ENCODE assay signal across 23 mouse cellular contexts in genomic region chr9:79969544-79969943, GRCm38 (mm10). TPM values are rescaled to one million over a fixed set of nuclear protein-coding genes. Genes with fewer than 3 reads are reported as not detected.
A peak's percentile ranks its signal among the peaks of the same experiment; 100 is the strongest.
DNase-seq lines count a peak whose midpoint lies in the region; ATAC-seq and TF ChIP-seq lines count a peak whose summit lies in the region.
"Had no signal": no experiment of that assay in that cellular context is flagged by ENCODE, and none has a peak within 500 bp of the region (broad histone marks: within the 10 kb centered on the region; RNA-seq: fewer than 3 reads in every experiment).

No protein-coding gene starts in this region.

- TF ChIP-seq CTCF in heart, adult 2 months (IDR thresholded peaks at IDR 0.05): no peak
- no peak for TF ChIP-seq CTCF in heart, postnatal 0 days (IDR thresholded peaks at IDR 0.05; ENCODE audit: low read depth)
- no peak for TF ChIP-seq CTCF in kidney, postnatal 0 days (IDR thresholded peaks at IDR 0.05; ENCODE audit: low read depth)

- 54% methylated on average over 4 of the region's 4 CpGs for WGBS in heart, adult 2 months
- WGBS in heart, postnatal 0 days: 66% methylated on average over 4 of the region's 4 CpGs
- 77% methylated on average over 4 of the region's 4 CpGs for WGBS in heart, embryonic 11.5 days (ENCODE audit: insufficient replicate concordance)
- 65% methylated on average over 4 of the region's 4 CpGs for WGBS in kidney, postnatal 0 days

- peaks cover 3% of the 10 kb centered on the region for H3K79me2 ChIP-seq in heart, adult 2 months (replicated peaks; ENCODE audit: control insufficient read depth, insufficient read depth, low read length)

- H3K9ac ChIP-seq in heart, adult 2 months (ENCODE audit: low read depth, low read length): peak overlapping the region; percentile 11
- H3K9ac ChIP-seq in heart, postnatal 0 days (replicated peaks; ENCODE audit: low read depth, low read length): peak overlapping the region; percentile 1; the same call in 1 of the 2 replicates
- H3K9ac ChIP-seq in heart, embryonic 11.5 days (ENCODE audit: low read depth, low read length): no peak overlapping the region
- H3K9ac ChIP-seq in kidney, postnatal 0 days (ENCODE audit: low read depth, low read length): no peak overlapping the region
- H3K9ac ChIP-seq: hindbrain, embryonic 13.5 days; liver, embryonic 13.5 days; lung, embryonic 14.5 days; midbrain, embryonic 13.5 days; neural tube, embryonic 12.5 days had no signal

- no peak overlapping the region for H3K4me3 ChIP-seq in heart, adult 2 months
- no peak overlapping the region for H3K4me3 ChIP-seq in heart, postnatal 0 days (ENCODE audit: low read depth, low read length)
- H3K4me3 ChIP-seq in heart, embryonic 11.5 days (ENCODE audit: low read depth, low read length): no peak overlapping the region
- no peak overlapping the region for H3K4me3 ChIP-seq in brown adipose tissue, adult 24 weeks (ENCODE audit: insufficient read depth, low read depth, low read length)
- no peak overlapping the region for H3K4me3 ChIP-seq in kidney, postnatal 0 days (replicated peaks; ENCODE audit: low read depth, low read length)
- H3K4me3 ChIP-seq: hindbrain, embryonic 13.5 days; liver, embryonic 13.5 days; megakaryocyte, embryonic 14.5 days; midbrain, embryonic 13.5 days; neural tube, embryonic 12.5 days had no signal

- intact Hi-C loops in heart, adult 2 months (cut with DNase I): loop anchor here (10.0 kb wide), 1 partner anchor 195 kb away; the partner anchor contains the start of gene Myo6
- intact Hi-C loops in heart, postnatal 10 days (cut with DNase I): no loop called here

- H3K27ac ChIP-seq in heart, adult 2 months: peak overlapping the region; percentile 97
- peak overlapping the region; percentile 80 for H3K27ac ChIP-seq in heart, postnatal 0 days (ENCODE audit: low read depth)
- H3K27ac ChIP-seq in heart, embryonic 11.5 days (ENCODE audit: low read depth, low read length): no peak overlapping the region
- 0 out of 2 replicates have a peak overlapping the region, but pooled peaks have one; percentile 24 for H3K27ac ChIP-seq in brown adipose tissue, adult 24 weeks (replicated peaks; ENCODE audit: low read depth, low read length)
- no peak overlapping the region for H3K27ac ChIP-seq in kidney, postnatal 0 days
- H3K27ac ChIP-seq: hindbrain, embryonic 13.5 days; liver, embryonic 13.5 days; midbrain, embryonic 13.5 days; neural tube, embryonic 12.5 days; stomach, postnatal 0 days had no signal

- peak overlapping the region; percentile 50 for H3K4me2 ChIP-seq in heart, postnatal 0 days (ENCODE audit: low read depth, low read length)
- H3K4me2 ChIP-seq in heart, embryonic 11.5 days: no peak overlapping the region
- H3K4me2 ChIP-seq in kidney, postnatal 0 days (ENCODE audit: low read length): no peak overlapping the region
- H3K4me2 ChIP-seq: hindbrain, embryonic 13.5 days; liver, embryonic 13.5 days; lung, embryonic 14.5 days; midbrain, embryonic 13.5 days; neural tube, embryonic 12.5 days had no signal

- H3K4me1 ChIP-seq in heart, adult 2 months (ENCODE audit: control insufficient read depth, insufficient read depth, low read length): peaks cover 31% of the 10 kb centered on the region
- peaks cover 84% of the 10 kb centered on the region for H3K4me1 ChIP-seq in heart, postnatal 0 days (ENCODE audit: control insufficient read depth, insufficient read depth)
- peaks cover 59% of the 10 kb centered on the region for H3K4me1 ChIP-seq in heart, embryonic 11.5 days (ENCODE audit: control insufficient read depth, insufficient read depth, low read length)
- peaks cover 19% of the 10 kb centered on the region for H3K4me1 ChIP-seq in brown adipose tissue, adult 24 weeks (ENCODE audit: control insufficient read depth, insufficient read depth, insufficient read length, low read length)
- no peaks in the 10 kb centered on the region for H3K4me1 ChIP-seq in kidney, postnatal 0 days (replicated peaks; ENCODE audit: insufficient read depth, low read length)
- H3K4me1 ChIP-seq: hindbrain, embryonic 13.5 days; liver, embryonic 13.5 days; midbrain, embryonic 13.5 days; neural tube, embryonic 12.5 days had no signal

- H3K27me3 ChIP-seq in heart, adult 2 months (ENCODE audit: control insufficient read depth, insufficient read depth, low read length): no peaks in the 10 kb centered on the region
- H3K27me3 ChIP-seq in heart, postnatal 0 days (ENCODE audit: control insufficient read depth, insufficient read depth, low read length): no peaks in the 10 kb centered on the region
- no peaks in the 10 kb centered on the region for H3K27me3 ChIP-seq in heart, embryonic 11.5 days (ENCODE audit: control insufficient read depth, insufficient read depth, low read length)
- H3K27me3 ChIP-seq in kidney, postnatal 0 days (ENCODE audit: insufficient read depth, low read length): no peaks in the 10 kb centered on the region
- H3K27me3 ChIP-seq: hindbrain, embryonic 13.5 days; liver, embryonic 13.5 days; midbrain, embryonic 13.5 days; neural tube, embryonic 12.5 days had no signal

- peaks cover 30% of the 10 kb centered on the region for H3K36me3 ChIP-seq in heart, adult 2 months (ENCODE audit: control insufficient read depth, insufficient read depth, low read length)
- no peaks in the 10 kb centered on the region for H3K36me3 ChIP-seq in heart, postnatal 0 days (replicated peaks; ENCODE audit: control insufficient read depth, insufficient read depth, low read length)
- no peaks in the 10 kb centered on the region for H3K36me3 ChIP-seq in heart, embryonic 11.5 days (ENCODE audit: control insufficient read depth, insufficient read depth, low read length)
- no peaks in the 10 kb centered on the region for H3K36me3 ChIP-seq in kidney, postnatal 0 days (ENCODE audit: insufficient read depth, low read length)
- H3K36me3 ChIP-seq: hindbrain, embryonic 13.5 days; liver, embryonic 13.5 days; midbrain, embryonic 13.5 days; neural tube, embryonic 12.5 days had no signal

- no peaks in the 10 kb centered on the region for H3K9me3 ChIP-seq in heart, postnatal 0 days (replicated peaks; ENCODE audit: control insufficient read depth, low read length)
- no peaks in the 10 kb centered on the region for H3K9me3 ChIP-seq in heart, embryonic 11.5 days (replicated peaks; ENCODE audit: control insufficient read depth, low read length)
- no peaks in the 10 kb centered on the region for H3K9me3 ChIP-seq in kidney, postnatal 0 days (replicated peaks; ENCODE audit: low read length)
- H3K9me3 ChIP-seq: hindbrain, embryonic 13.5 days; liver, embryonic 13.5 days; megakaryocyte, embryonic 14.5 days; midbrain, embryonic 13.5 days; neural tube, embryonic 12.5 days had no signal

- DNase-seq in heart, adult 2 months: no peak
- no peak for DNase-seq in heart, postnatal 10 days
- no peak for DNase-seq in heart, postnatal 0 days (ENCODE audit: low spot score)
- DNase-seq in kidney, postnatal 0 days (ENCODE audit: low spot score): no peak
- no peak for DNase-seq in yolk sac, embryonic 10.5 days (ENCODE audit: low spot score)
- DNase-seq: adrenal gland, postnatal 25 days; cerebellum, adult 9-10 months; gastrocnemius, postnatal 14 days; liver, embryonic 13.5 days; lung, embryonic 14.5 days; lung, postnatal 36 days; right cerebral cortex, postnatal 14 days; thymus, adult 2 months; thymus, postnatal 4 days had no signal

- no peak for TF ChIP-seq EP300 in heart, adult 2 months (IDR thresholded peaks at IDR 0.05; ENCODE audit: insufficient read depth, low read depth, low read length)
- no peak for TF ChIP-seq EP300 in heart, postnatal 0 days (IDR thresholded peaks at IDR 0.05; ENCODE audit: low read depth)

- no peak for TF ChIP-seq POLR2A in heart, adult 2 months (IDR thresholded peaks at IDR 0.05; ENCODE audit: insufficient read depth, low read depth, low read length)

- ATAC-seq in heart, postnatal 0 days (ENCODE audit: insufficient read depth, low read depth): no peak
- no peak for ATAC-seq in heart, embryonic 11.5 days (replicated peaks; ENCODE audit: insufficient number of reproducible peaks, low FRiP score, low TSS enrichment)
- 0 out of 2 replicates have a peak, but pooled peaks have one; percentile 13 for ATAC-seq in kidney, postnatal 0 days (replicated peaks; ENCODE audit: low FRiP score, low read depth)
- ATAC-seq: CD4-positive, CD25-positive, alpha-beta regulatory T cell, adult 4 months; forebrain, embryonic 14.5 days; midbrain, embryonic 13.5 days had no signal

RNA-seq across cellular contexts. Expression of gene Filip1, which starts 43.1 kb away (rescaled TPM):
- total RNA-seq in heart, adult 2 months (2021): 100 to 1,000 TPM in 1 of 2 experiments, 10 to 100 TPM in 1; 91.1 to 126 TPM
- 18.8 and 31.3 TPM in 2 replicates for polyA plus RNA-seq in heart, adult 2 months (2012; rRNA removed)
- total RNA-seq in heart, postnatal 10 days (2021): 100 to 1,000 TPM; 129 to 143 TPM
- total RNA-seq in heart, postnatal 0 days (2014; rRNA removed; ENCODE audit: low replicate concordance): 27.4 and 52.3 TPM in 2 replicates
- polyA plus RNA-seq in heart, postnatal 0 days (2015; fragmentation: Nextera tagmentation; extraction: Ambion mirVana): 31.6 and 39.0 TPM in 2 replicates
- polyA plus RNA-seq in heart, embryonic 11.5 days (2014; fragmentation: Nextera tagmentation; extraction: Ambion mirVana): 17.0 and 19.8 TPM in 2 replicates
- 3.7 and 6.7 TPM in 2 replicates for polyA plus RNA-seq in brown adipose tissue, adult 24 weeks (2012; ENCODE audit: insufficient read depth, insufficient read length, missing spikeins)
- polyA plus RNA-seq in kidney, postnatal 0 days (2015; fragmentation: Nextera tagmentation; extraction: Ambion mirVana): 5.3 and 5.9 TPM in 2 replicates

Comparison
In these comparisons a context has a peak if more than half of its experiments do, and no peak if none do; other contexts are left out.
1. H3K27ac ChIP-seq: peak in heart, adult 2 months (single experiment), heart, postnatal 0 days (single experiment) and brown adipose tissue, adult 24 weeks (single experiment); none in heart, embryonic 11.5 days (single experiment) and kidney, postnatal 0 days (single experiment).
2. H3K9ac ChIP-seq: peak in heart, adult 2 months (single experiment) and heart, postnatal 0 days (single experiment); none in heart, embryonic 11.5 days (single experiment) and kidney, postnatal 0 days (single experiment).